Mouse (Mus musculus) right cerebral cortex, postnatal 36 days (tissue): ENCODE results near the gene Fzd4.
A peak's percentile ranks its signal among the peaks of the same experiment; 100 is the strongest.

Experiments
- DNase-seq, 2 experiments: peaks; one replicate each; pipeline ENCODE4 v3.0.0; 2022; ENCODE audit warnings: low spot score in 2 of 2, mixed read lengths in 1 of 2

Gene Fzd4

DNA sequence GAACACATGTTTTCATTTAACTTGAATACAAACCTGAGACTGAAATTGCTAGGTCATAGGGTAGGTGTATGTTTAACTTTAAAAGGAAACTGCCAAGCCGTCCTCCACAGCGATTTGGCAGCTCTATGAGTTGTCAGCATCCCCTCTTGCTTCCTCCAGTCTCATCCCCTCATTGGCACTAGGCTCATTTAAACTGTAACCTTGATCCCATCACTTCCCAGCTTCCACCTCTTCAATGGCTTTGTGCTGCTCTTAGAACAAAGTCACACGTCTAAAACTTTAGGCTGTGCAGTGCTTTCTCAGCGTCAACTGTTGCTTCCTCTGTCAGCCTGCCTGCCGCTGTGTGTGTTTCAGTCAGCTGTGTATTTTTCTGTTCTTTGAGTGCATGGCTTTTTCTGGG is 22.9 kb downstream of the Fzd4 start:
- no peak for DNase-seq

DNA sequence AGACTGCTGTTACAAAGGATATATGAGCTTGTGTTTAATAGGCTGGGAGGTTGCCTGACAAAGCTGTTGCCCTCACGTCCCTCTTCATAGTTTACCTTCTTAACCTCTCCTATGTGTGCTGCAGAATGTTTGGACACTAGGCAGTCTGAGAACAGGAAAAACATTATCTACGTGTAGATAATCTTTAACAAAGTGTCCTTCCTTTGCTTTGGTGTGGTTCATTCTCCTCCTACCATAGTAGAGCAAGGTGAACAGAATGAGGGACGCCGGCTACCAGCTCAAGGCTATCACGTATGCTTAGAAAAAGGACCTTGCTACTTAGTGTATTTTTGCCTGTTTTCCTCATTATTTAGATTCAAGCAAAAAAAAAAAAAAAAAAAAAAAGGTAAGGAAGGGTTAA is 24.6 kb downstream of the Fzd4 start:
- DNase-seq = no peak

GRCm38 (mm10) chr7:89429326-89429725 is 25.2 kb downstream of the Fzd4 start:
- no peak for DNase-seq

- no peak for DNase-seq
These were observed 27.0 kb downstream of the Fzd4 start for GRCm38 (mm10) chr7:89431185-89431584.

DNA sequence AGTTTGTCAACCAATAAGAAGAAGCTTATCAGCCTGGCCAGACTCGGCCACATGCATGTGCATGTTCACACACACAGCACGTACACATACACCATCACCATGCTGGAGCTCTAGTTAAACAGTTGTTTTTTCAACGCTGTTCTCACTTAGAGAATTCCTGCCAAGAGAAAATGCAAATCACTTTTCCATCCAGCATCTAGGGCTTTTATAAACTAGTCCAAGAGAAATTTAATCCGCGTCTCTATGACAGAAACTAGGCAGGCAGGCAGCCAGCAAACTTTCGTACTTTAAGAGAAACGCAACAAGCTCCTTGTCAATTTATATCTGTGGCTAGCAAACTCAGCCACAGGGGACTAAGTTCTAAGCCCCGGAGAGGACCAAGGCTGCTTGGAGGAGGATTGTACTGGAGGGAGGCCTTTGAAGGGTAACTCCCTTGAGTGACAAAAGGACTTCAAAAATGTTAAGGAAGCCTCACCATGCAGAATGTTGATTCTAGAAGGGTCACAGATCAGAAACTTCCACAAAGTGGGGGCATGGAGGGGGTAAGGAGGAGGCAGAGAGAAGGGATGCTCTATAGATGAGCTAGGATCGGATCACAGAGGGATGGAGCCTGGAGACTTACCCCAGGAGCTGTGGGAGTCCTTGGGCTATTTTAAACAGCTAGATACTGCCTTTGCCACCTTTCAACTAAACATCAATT is 29.2 kb downstream of the Fzd4 start:
- DNase-seq = peak; percentile 22 to 37

DNA sequence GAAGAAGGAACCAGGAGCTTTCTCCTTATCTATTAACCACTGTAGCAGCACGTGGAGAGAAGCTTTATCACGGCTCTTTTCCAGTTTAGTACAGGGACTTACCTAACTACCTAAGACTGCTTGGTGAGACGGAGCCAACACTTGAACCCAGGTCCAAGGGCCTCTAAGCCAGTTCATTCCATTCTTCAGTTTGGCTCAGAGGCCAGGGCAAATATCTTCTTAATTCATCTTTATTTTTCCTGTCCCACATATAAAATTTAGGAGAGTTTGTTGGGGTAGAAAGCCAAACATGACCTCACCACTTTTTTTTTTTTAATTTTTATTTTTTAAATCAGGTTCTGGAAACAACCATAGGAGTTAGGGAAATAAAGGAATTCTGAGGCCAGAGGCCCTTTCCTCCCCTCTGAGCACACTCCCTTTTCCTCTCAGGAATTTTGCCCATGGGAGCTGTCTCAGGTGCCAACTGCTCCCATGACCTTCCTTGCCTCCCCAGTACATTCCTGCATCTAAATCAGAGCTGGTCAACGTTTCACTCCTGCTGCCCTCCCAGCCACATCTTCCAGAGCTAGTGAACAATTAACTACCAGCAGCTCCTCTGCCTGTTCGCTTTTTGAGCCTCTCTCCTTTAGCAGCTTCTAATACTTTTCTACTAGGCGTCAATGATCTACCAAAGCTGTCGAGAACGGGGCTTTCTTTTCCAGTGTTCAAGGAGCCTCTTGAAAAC is 29.9 kb downstream of the Fzd4 start:
- no peak for DNase-seq

GRCm38 (mm10) chr7:89436404-89436803 is 32.2 kb downstream of the Fzd4 start:
- no peak for DNase-seq

DNA sequence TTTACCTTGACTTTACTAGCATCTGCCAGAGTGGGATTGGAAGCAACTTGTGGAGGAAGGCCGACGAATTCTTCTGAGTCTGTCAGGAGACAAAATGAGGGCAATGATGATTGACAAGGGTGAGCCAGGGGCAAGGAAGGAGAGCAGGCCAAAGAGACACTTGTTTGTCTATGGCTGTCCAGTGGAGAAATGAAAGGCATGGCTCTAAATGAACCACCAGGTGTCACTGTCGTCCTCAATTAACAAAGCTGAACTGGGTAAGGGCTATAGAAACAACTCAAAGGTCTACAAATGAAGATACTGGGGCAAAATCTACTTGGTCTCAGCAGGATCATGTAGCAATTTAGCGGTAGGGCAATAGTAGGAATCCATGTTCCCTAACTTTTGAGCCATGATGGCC is 33.4 kb downstream of the Fzd4 start:
- peak; percentile 9 for DNase-seq

DNA sequence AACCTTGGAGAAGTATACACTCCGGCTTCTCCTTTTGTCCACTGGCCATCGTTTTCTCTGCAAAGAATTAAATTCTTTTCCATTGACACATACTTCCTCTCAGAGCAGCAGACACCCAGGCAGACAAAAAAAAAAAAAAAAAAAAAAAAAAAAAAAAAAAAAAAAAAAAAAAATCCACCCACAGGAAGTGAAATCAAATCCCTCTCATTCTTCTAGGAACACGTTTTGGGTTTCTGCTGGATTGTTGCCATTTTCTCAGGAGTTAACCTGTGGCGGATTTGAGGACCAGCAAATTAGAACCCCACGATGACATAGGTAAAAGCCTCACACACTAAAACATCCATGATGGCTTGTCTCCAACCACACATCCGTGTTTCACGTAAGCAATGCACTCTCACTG is 37.1 kb downstream of the Fzd4 start:
- DNase-seq = no peak

- no peak for DNase-seq
These were observed 38.1 kb downstream of the Fzd4 start for GRCm38 (mm10) chr7:89442242-89442641.

DNA sequence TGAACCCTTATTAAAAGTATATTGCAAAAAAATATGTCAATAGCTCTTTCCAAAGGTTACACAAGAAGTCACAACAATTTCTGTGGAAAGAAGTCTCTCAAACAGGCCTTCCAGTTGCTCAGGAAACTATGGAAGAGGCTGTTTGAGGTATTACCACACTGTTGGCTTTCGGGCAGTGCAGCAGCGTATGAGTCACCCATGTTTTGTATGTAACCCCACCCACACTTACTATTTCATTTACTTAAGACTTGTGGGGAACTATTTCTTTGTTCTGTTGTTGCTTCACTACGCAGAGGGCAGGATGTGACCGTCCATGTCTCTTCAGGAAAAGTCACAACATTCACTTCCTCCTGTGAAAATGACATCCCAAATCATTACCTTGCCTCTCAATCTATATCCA is 41.0 kb downstream of the Fzd4 start:
- no peak for DNase-seq

- DNase-seq = no peak
These were observed 46.2 kb downstream of the Fzd4 start for GRCm38 (mm10) chr7:89450312-89450711.

GRCm38 (mm10) chr7:89456380-89457076 is 52.4 kb downstream of the Fzd4 start:
- DNase-seq = no peak

- no peak for DNase-seq
These were observed 55.5 kb downstream of the Fzd4 start for GRCm38 (mm10) chr7:89459691-89460090.

GRCm38 (mm10) chr7:89460911-89461310 is 56.8 kb downstream of the Fzd4 start:
- DNase-seq = no peak

GRCm38 (mm10) chr7:89461351-89461750 is 57.2 kb downstream of the Fzd4 start:
- no peak for DNase-seq
